Mouse (Mus musculus) myocyte (in vitro differentiated cells): ENCODE data around the gene Btbd6. TPM values are rescaled to one million over a fixed set of nuclear protein-coding genes. Genes with fewer than 3 reads are reported as not detected.

ENCODE experiments used
- H3K27me3 ChIP-seq: one replicate; pipeline ENCODE4 v1.6.1; 2011; ENCODE audit not compliant: control insufficient read depth, insufficient read depth, insufficient read length
- H3K36me3 ChIP-seq: one replicate; pipeline ENCODE4 v1.6.1; 2011; ENCODE audit not compliant: control insufficient read depth, insufficient read depth
- H3K4me2 ChIP-seq: one replicate; pipeline ENCODE4 v1.6.1; 2011; ENCODE audit warnings: low read depth, control low read depth
- H3K4me3 ChIP-seq: one replicate; pipeline ENCODE4 v1.5.1; 2011; ENCODE audit warnings: mild to moderate bottlenecking, control low read depth, moderate library complexity
- H3K79me2 ChIP-seq: one replicate; pipeline ENCODE4 v1.6.1; 2011; ENCODE audit not compliant: control insufficient read depth, insufficient read depth
- H3ac ChIP-seq: one replicate; pipeline ENCODE4 v1.6.1; 2011; ENCODE audit not compliant: control insufficient read depth, insufficient read length
- CEBPB ChIP-seq: IDR thresholded peaks from 2 replicates; pipeline ENCODE4 v1.6.1; 2011; ENCODE audit warnings: mild to moderate bottlenecking, moderate library complexity; ENCODE audit not compliant: poor library complexity, insufficient read depth, severe bottlenecking
- E2F4 ChIP-seq: IDR thresholded peaks from one replicate; pipeline ENCODE4 v1.6.1; 2011; ENCODE audit warnings: mild to moderate bottlenecking, control low read depth, moderate library complexity; ENCODE audit not compliant: insufficient read depth
- MAX ChIP-seq: IDR thresholded peaks from one replicate; pipeline ENCODE4 v1.6.1; 2011; ENCODE audit warnings: low read depth, mild to moderate bottlenecking, control low read depth
- MYOD1 ChIP-seq, 3 experiments: IDR thresholded peaks; one replicate each; pipeline ENCODE4 v1.6.1; 2011; ENCODE audit warnings: control low read depth in 2 of 3, low read depth in 2 of 3, mild to moderate bottlenecking in 2 of 3, moderate library complexity in 1 of 3; ENCODE audit not compliant: insufficient read length in 2 of 3, control insufficient read depth in 1 of 3
- MYOG ChIP-seq, 3 experiments: IDR thresholded peaks; one replicate each; pipeline ENCODE4 v1.6.1; 2011; ENCODE audit warnings: control low read depth in 2 of 3, low read depth in 2 of 3, mild to moderate bottlenecking in 2 of 3; ENCODE audit not compliant: insufficient read length in 2 of 3, control insufficient read depth in 1 of 3, insufficient read depth in 1 of 3
- POLR2A ChIP-seq: IDR thresholded peaks from one replicate; pipeline ENCODE4 v1.6.1; 2011; ENCODE audit warnings: low read depth, mild to moderate bottlenecking, control low read depth, moderate library complexity; ENCODE audit not compliant: insufficient read length
- POLR2AphosphoS2 ChIP-seq: IDR thresholded peaks from one replicate; pipeline ENCODE4 v1.6.1; 2011; ENCODE audit warnings: low read depth, control low read depth; ENCODE audit not compliant: insufficient read length
- REST ChIP-seq: IDR thresholded peaks from one replicate; pipeline ENCODE4 v1.6.1; 2011; ENCODE audit warnings: mild to moderate bottlenecking, control low read depth, moderate library complexity; ENCODE audit not compliant: insufficient read depth, insufficient read length
- SRF ChIP-seq: IDR thresholded peaks from one replicate; pipeline ENCODE4 v1.6.1; 2011; ENCODE audit warnings: low read depth; ENCODE audit not compliant: control insufficient read depth, insufficient read length
- TCF12 ChIP-seq: IDR thresholded peaks from one replicate; pipeline ENCODE4 v1.6.1; 2011; ENCODE audit warnings: mild to moderate bottlenecking, control low read depth; ENCODE audit not compliant: poor library complexity, insufficient read depth, severe bottlenecking
- TCF3 ChIP-seq: IDR thresholded peaks from one replicate; pipeline ENCODE4 v1.6.1; 2011; ENCODE audit warnings: low read depth, control low read depth; ENCODE audit not compliant: insufficient read length
- USF1 ChIP-seq: IDR thresholded peaks from one replicate; pipeline ENCODE4 v1.6.1; 2011; ENCODE audit warnings: low read depth, mild to moderate bottlenecking, control low read depth, moderate library complexity
- polyA plus RNA-seq: library from polyadenylated mRNA; unstranded; fragments of >200 nt; fragmentation: generic; extraction: Trizol; gene quantifications from one replicate; pipeline ENCODE4 v1.2.1, GENCODE M21; 2012; ENCODE audit warnings: missing spikeins

Btbd6 gene
- polyA plus RNA-seq, 1 experiment: 16.3 TPM

DNA sequence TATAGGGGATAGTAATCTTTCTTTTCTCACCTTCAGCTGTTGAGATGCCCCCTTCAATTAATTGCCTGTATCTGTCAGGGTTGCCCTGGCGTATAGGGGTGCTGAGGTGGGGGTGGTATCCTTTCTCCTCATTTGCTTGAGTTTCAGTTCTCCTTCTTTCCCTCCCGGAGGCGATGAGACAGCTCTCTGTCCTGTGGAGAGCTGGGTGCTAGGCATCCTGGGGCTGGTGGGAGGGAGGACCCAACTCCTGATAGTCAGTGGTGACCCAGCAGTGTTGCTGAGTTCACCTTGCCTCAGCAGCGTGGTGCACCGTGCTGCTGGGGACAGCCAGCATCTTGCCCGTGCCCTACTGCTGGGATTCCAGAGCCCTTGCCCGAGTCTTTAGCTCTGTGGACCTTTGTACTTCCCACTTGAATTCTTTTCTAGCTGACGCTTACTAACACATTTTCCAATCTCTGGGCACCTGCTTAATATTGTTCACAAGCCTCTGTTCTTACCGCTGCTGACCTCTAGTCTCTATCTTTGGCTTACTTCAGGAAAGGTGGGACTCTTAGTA lies 41.2 kb downstream of the Btbd6 start:
- no peaks in the 10 kb centered on the region for H3K36me3 ChIP-seq
- no peaks in the 10 kb centered on the region for H3K27me3 ChIP-seq
- H3K79me2 ChIP-seq: peaks cover 75% of the 10 kb centered on the region
- no peak overlapping the region for H3ac ChIP-seq
- peak overlapping the region; percentile 54 for H3K4me3 ChIP-seq
- TF ChIP-seq POLR2A (peak; percentile 39), USF1 (no peak), MAX (no peak), CEBPB (no peak), MYOD1 (IDR thresholded peaks at IDR 0.05; ENCODE audit: control insufficient read depth in 1 of 3, insufficient read length in 2 of 3, low read depth in 2 of 3) (no peak), REST (no peak), TCF3 (no peak)
- peak overlapping the region; percentile 96 for H3K4me2 ChIP-seq

DNA sequence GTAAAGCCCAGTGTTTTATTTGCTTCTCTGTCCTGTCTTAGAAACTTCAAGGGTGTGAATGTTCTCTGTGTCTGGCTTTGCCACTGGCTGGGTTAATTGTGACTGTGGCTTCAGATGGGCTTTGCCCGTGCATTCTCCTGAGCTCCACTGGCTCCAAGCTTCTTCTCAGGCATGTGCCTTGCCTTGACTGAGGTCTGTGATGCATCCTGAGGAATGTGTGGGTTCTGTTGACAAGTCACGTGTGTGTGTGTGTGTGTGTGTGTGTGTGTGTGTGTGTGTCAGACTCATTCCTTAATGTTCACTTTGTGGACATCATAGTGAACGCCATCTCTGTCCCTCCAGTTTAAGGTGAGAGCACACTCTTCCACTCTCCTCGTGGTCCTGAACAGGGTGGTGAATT lies 42.5 kb downstream of the Btbd6 start:
- H3K79me2 ChIP-seq: peaks cover 80% of the 10 kb centered on the region
- no peaks in the 10 kb centered on the region for H3K27me3 ChIP-seq
- H3ac ChIP-seq: no peak overlapping the region
- no peaks in the 10 kb centered on the region for H3K36me3 ChIP-seq
- H3K4me3 ChIP-seq: no peak overlapping the region
- no peak for TF ChIP-seq MYOG (IDR thresholded peaks at IDR 0.05; ENCODE audit: control insufficient read depth in 1 of 3, insufficient read depth in 1 of 3, insufficient read length in 2 of 3, low read depth in 2 of 3)
- TF ChIP-seq USF1: peak; percentile 68
- no peak for TF ChIP-seq POLR2AphosphoS2
- peak overlapping the region; percentile 96 for H3K4me2 ChIP-seq

DNA sequence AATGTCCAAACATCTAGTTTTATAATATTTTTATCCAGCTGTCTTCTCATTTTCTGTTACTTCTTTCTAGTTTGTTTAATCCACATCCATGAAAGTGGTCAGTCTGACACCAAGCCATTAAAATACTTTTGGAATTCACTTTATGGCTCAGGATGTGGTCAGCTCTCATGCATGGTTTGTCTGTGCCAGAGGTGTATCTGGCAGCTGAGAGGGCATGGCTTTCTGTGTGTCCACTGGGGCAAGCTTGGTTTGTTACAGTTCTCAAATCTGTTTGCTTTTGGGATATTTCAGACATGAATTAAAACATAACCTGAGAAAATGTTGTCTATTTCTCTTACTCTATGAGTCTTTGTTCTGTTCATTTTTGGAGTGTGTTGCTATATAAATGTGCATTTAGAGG lies 45.2 kb downstream of the Btbd6 start:
- Histone ChIP-seq H3K79me2 (peaks cover 86% of the 10 kb centered on the region), H3K4me2 (peak overlapping the region; percentile 60), H3K4me3 (no peak overlapping the region), H3K27me3 (no peaks in the 10 kb centered on the region), H3K36me3 (peaks cover 9% of the 10 kb centered on the region), H3ac (no peak overlapping the region)
- peak; percentile 60 for TF ChIP-seq TCF12
- TF ChIP-seq POLR2A: no peak
- TF ChIP-seq MYOG (IDR thresholded peaks at IDR 0.05; ENCODE audit: control insufficient read depth in 1 of 3, insufficient read depth in 1 of 3, insufficient read length in 2 of 3, low read depth in 2 of 3): peak in 1 of 3 experiments; percentile 42
- peak in 2 of 3 experiments; percentile 30 to 67 for TF ChIP-seq MYOD1 (IDR thresholded peaks at IDR 0.05; ENCODE audit: control insufficient read depth in 1 of 3, insufficient read length in 2 of 3, low read depth in 2 of 3)

DNA sequence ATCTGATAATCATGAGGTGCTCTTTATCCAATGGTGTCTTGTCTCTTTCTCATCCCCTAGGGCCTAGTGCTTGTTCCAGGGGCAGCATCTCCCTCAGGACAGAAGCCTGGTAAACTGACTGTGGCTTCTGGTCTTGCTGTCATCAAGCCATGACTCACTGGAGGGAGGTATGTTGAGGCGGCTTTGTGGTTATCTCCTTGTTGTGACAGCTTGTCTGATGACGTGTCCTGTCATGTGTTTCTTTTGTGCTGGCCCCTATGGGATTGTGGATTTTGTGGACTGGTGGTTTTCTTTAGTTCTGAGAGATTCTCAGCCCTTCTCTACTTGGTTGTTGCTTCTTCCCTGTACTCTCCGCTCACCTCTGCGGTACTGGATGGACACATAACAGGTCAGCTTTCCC lies 46.8 kb downstream of the Btbd6 start:
- TF ChIP-seq REST (no peak), SRF (no peak), TCF12 (peak; percentile 78), CEBPB (peak; percentile 38; the same call in 1 of the 2 replicates), TCF3 (peak; percentile 79), E2F4 (no peak), MAX (peak; percentile 67), POLR2AphosphoS2 (peak; percentile 1), USF1 (peak; percentile 74), POLR2A (no peak), MYOD1 (IDR thresholded peaks at IDR 0.05; ENCODE audit: control insufficient read depth in 1 of 3, insufficient read length in 2 of 3, low read depth in 2 of 3) (peak in 2 of 3 experiments; percentile 56 to 78), MYOG (IDR thresholded peaks at IDR 0.05; ENCODE audit: control insufficient read depth in 1 of 3, insufficient read depth in 1 of 3, insufficient read length in 2 of 3, low read depth in 2 of 3) (peak in 1 of 3 experiments; percentile 64)
- Histone ChIP-seq H3K79me2 (peaks cover 78% of the 10 kb centered on the region), H3K36me3 (peaks cover 9% of the 10 kb centered on the region), H3ac (no peak overlapping the region), H3K4me3 (peak overlapping the region; percentile 1), H3K4me2 (peak overlapping the region; percentile 91), H3K27me3 (no peaks in the 10 kb centered on the region)

DNA sequence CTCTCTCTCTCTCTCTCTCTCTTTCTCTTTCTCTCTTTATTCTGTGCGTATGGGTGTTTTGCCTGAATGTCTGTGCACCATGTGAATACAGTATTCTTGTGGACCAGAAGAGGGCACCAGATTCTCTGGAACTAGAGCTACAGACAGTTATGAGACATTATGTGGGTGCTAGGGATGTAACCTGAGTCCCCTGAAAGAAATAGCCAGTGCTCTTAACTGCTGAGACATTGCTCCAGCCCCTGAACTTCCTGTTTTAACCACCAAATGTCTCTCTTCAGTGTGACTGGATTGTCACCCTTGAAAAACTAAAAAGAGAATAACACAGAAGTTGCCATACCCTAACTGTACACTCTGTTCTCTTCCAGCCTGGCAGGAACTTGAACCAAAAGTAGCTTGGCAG lies 50.3 kb downstream of the Btbd6 start:
- H3ac ChIP-seq: no peak overlapping the region
- no peaks in the 10 kb centered on the region for H3K27me3 ChIP-seq
- peaks cover 79% of the 10 kb centered on the region for H3K79me2 ChIP-seq
- no peak for TF ChIP-seq MAX
- TF ChIP-seq REST: no peak
- no peak for TF ChIP-seq CEBPB
- no peak for TF ChIP-seq MYOG (IDR thresholded peaks at IDR 0.05; ENCODE audit: control insufficient read depth in 1 of 3, insufficient read depth in 1 of 3, insufficient read length in 2 of 3, low read depth in 2 of 3)
- no peak for TF ChIP-seq SRF
- TF ChIP-seq TCF3: no peak
- no peak for TF ChIP-seq POLR2AphosphoS2
- TF ChIP-seq MYOD1 (IDR thresholded peaks at IDR 0.05; ENCODE audit: control insufficient read depth in 1 of 3, insufficient read length in 2 of 3, low read depth in 2 of 3): no peak
- no peak for TF ChIP-seq TCF12
- no peak for TF ChIP-seq E2F4
- no peak for TF ChIP-seq POLR2A
- no peak for TF ChIP-seq USF1
- H3K4me2 ChIP-seq: peak overlapping the region; percentile 5
- H3K4me3 ChIP-seq: no peak overlapping the region
- peaks cover 14% of the 10 kb centered on the region for H3K36me3 ChIP-seq
